Comparison of ENCODE assay signal across 14 mouse cellular contexts in genomic region chr1:74915706-74916105, GRCm38 (mm10). TPM values are rescaled to one million over a fixed set of nuclear protein-coding genes. Genes with fewer than 3 reads are reported as not detected.
DNase-seq lines count a peak whose midpoint lies in the region; ATAC-seq and TF ChIP-seq lines count a peak whose summit lies in the region.
"Had no signal": no experiment of that assay in that cellular context is flagged by ENCODE, and none has a peak within 500 bp of the region (broad histone marks: within the 10 kb centered on the region; RNA-seq: fewer than 3 reads in every experiment).

No protein-coding gene starts in this region.

- DNase-seq in adrenal gland, postnatal 14 days: peak; percentile 45
- DNase-seq in adrenal gland, adult 2 months: no peak
- peak; percentile 56 for DNase-seq in liver, postnatal 0 days
- DNase-seq in liver, embryonic 11.5 days (ENCODE audit: low spot score): no peak
- DNase-seq in kidney, adult 2 months: peak; percentile 27
- DNase-seq in midbrain, postnatal 0 days (ENCODE audit: low spot score): no peak
- DNase-seq in urinary bladder, postnatal 25 days (ENCODE audit: low spot score): no peak
- no peak for DNase-seq in cerebellum, postnatal 4 days (ENCODE audit: low spot score in 2 of 2)
- DNase-seq: right cerebral cortex, postnatal 14 days had no signal

- no peak overlapping the region for H3K9ac ChIP-seq in liver, postnatal 0 days (replicated peaks)
- no peak overlapping the region for H3K9ac ChIP-seq in liver, embryonic 11.5 days (ENCODE audit: low read depth, low read length)
- H3K9ac ChIP-seq in midbrain, postnatal 0 days (replicated peaks; ENCODE audit: low read length, poor library complexity, severe bottlenecking): no peak overlapping the region
- H3K9ac ChIP-seq: heart, embryonic 15.5 days had no signal

- H3K27me3 ChIP-seq in liver, postnatal 0 days (ENCODE audit: insufficient read depth, low read length): no peaks in the 10 kb centered on the region
- peaks cover 7% of the 10 kb centered on the region; the same call in 1 of the 2 replicates for H3K27me3 ChIP-seq in liver, embryonic 11.5 days (replicated peaks; ENCODE audit: control insufficient read depth, insufficient read depth, low read length)
- H3K27me3 ChIP-seq in kidney, adult 2 months (replicated peaks; ENCODE audit: control insufficient read depth, insufficient read depth, low read length): no peaks in the 10 kb centered on the region
- no peaks in the 10 kb centered on the region for H3K27me3 ChIP-seq in midbrain, postnatal 0 days (ENCODE audit: insufficient read depth, low read length)

- no peak for TF ChIP-seq POLR2A in kidney, adult 2 months (IDR thresholded peaks at IDR 0.05; ENCODE audit: low read depth, low read length)

- 27% methylated on average over 13 of the region's 13 CpGs for WGBS in liver, postnatal 0 days (ENCODE audit: insufficient replicate concordance)
- 29% methylated on average over 13 of the region's 13 CpGs for WGBS in liver, embryonic 11.5 days
- WGBS in kidney, adult 2 months: 24% methylated on average over 13 of the region's 13 CpGs
- WGBS in midbrain, postnatal 0 days: 27% methylated on average over 13 of the region's 13 CpGs

- H3K9me3 ChIP-seq in liver, postnatal 0 days (ENCODE audit: low read length): no peaks in the 10 kb centered on the region
- H3K9me3 ChIP-seq in liver, embryonic 11.5 days (ENCODE audit: control insufficient read depth, low read length): no peaks in the 10 kb centered on the region
- H3K9me3 ChIP-seq in midbrain, postnatal 0 days (ENCODE audit: low read length): no peaks in the 10 kb centered on the region
- H3K9me3 ChIP-seq: heart, embryonic 15.5 days had no signal

- H3K4me1 ChIP-seq in liver, postnatal 0 days (ENCODE audit: insufficient read depth): no peaks in the 10 kb centered on the region
- H3K4me1 ChIP-seq in liver, embryonic 11.5 days (replicated peaks; ENCODE audit: control insufficient read depth, insufficient read depth, low read length): no peaks in the 10 kb centered on the region
- no peaks in the 10 kb centered on the region for H3K4me1 ChIP-seq in kidney, adult 2 months (ENCODE audit: control insufficient read depth, insufficient read depth, low read length)
- H3K4me1 ChIP-seq in midbrain, postnatal 0 days (ENCODE audit: insufficient read depth, low read length): no peaks in the 10 kb centered on the region
- H3K4me1 ChIP-seq: heart, embryonic 15.5 days had no signal

- H3K4me3 ChIP-seq in liver, postnatal 0 days (ENCODE audit: low read depth, low read length): no peak overlapping the region
- H3K4me3 ChIP-seq in liver, embryonic 11.5 days (ENCODE audit: low read depth, low read length): no peak overlapping the region
- H3K4me3 ChIP-seq in kidney, adult 2 months (ENCODE audit: insufficient read depth, low read depth, low read length): no peak overlapping the region
- no peak overlapping the region for H3K4me3 ChIP-seq in midbrain, postnatal 0 days (ENCODE audit: low read depth, low read length)
- H3K4me3 ChIP-seq: heart, embryonic 15.5 days had no signal

- H3K36me3 ChIP-seq in liver, postnatal 0 days (replicated peaks; ENCODE audit: insufficient read depth, low read length): no peaks in the 10 kb centered on the region
- no peaks in the 10 kb centered on the region for H3K36me3 ChIP-seq in liver, embryonic 11.5 days (ENCODE audit: control insufficient read depth, insufficient read depth, low read length)
- no peaks in the 10 kb centered on the region for H3K36me3 ChIP-seq in kidney, adult 2 months (ENCODE audit: control insufficient read depth, insufficient read depth, low read length)
- H3K36me3 ChIP-seq in midbrain, postnatal 0 days (ENCODE audit: insufficient read depth, low read length): no peaks in the 10 kb centered on the region
- H3K36me3 ChIP-seq: heart, embryonic 15.5 days had no signal

- no peak overlapping the region for H3K4me2 ChIP-seq in liver, postnatal 0 days (ENCODE audit: low read depth, low read length)
- no peak overlapping the region for H3K4me2 ChIP-seq in liver, embryonic 11.5 days
- no peak overlapping the region for H3K4me2 ChIP-seq in midbrain, postnatal 0 days (ENCODE audit: low read depth, low read length, poor library complexity, severe bottlenecking)
- H3K4me2 ChIP-seq: heart, embryonic 15.5 days had no signal

- ATAC-seq in liver, postnatal 0 days: no peak
- ATAC-seq in liver, embryonic 11.5 days (replicated peaks; ENCODE audit: low FRiP score): no peak
- no peak for ATAC-seq in midbrain, postnatal 0 days (ENCODE audit: low FRiP score)

- no peak for TF ChIP-seq EP300 in liver, postnatal 0 days (IDR thresholded peaks at IDR 0.05; ENCODE audit: low read depth)

- TF ChIP-seq CTCF in liver, postnatal 0 days (IDR thresholded peaks at IDR 0.05; ENCODE audit: low read depth): peak; percentile 63
- peak; percentile 54 for TF ChIP-seq CTCF in kidney, adult 2 months (conservative IDR thresholded peaks at IDR 0.05; ENCODE audit: insufficient read depth, insufficient read length, low read depth, low read length)
- peak; percentile 39; the same call in 1 of the 2 replicates for TF ChIP-seq CTCF in midbrain, postnatal 0 days (IDR thresholded peaks at IDR 0.05)

- H3K27ac ChIP-seq in liver, postnatal 0 days (ENCODE audit: low read depth): no peak overlapping the region
- H3K27ac ChIP-seq in liver, embryonic 11.5 days (ENCODE audit: low read depth, low read length): no peak overlapping the region
- H3K27ac ChIP-seq in kidney, adult 2 months (ENCODE audit: insufficient read depth, low read depth, low read length): no peak overlapping the region
- no peak overlapping the region for H3K27ac ChIP-seq in midbrain, postnatal 0 days (ENCODE audit: low read depth, low read length)
- H3K27ac ChIP-seq: heart, embryonic 15.5 days had no signal

RNA-seq across cellular contexts. Expression of gene Cfap65, which starts 19.7 kb away (rescaled TPM):
- not detected in 2 replicates for total RNA-seq in adrenal gland, postnatal 14 days (2021)
- under 1 TPM in 1 of 2 experiments, not detected in 1; 0.07 TPM for total RNA-seq in adrenal gland, adult 2 months (2021)
- 0.02 and 0.04 TPM in 2 replicates for polyA plus RNA-seq in adrenal gland, adult 2 months (2012; rRNA removed)
- not detected in 2 replicates for polyA plus RNA-seq in liver, postnatal 0 days (2015; fragmentation: Nextera tagmentation; extraction: Ambion mirVana)
- not detected in 2 replicates for polyA plus RNA-seq in liver, embryonic 11.5 days (2014; fragmentation: Nextera tagmentation; extraction: Ambion mirVana)
- 1.6 and 2.4 TPM in 2 replicates for polyA plus RNA-seq in kidney, adult 2 months (2012; rRNA removed)
- 4.0 and 4.1 TPM in 2 replicates for total RNA-seq in midbrain, postnatal 0 days (2014; rRNA removed)
- polyA plus RNA-seq in midbrain, postnatal 0 days (2015; fragmentation: Nextera tagmentation; extraction: Ambion mirVana): 0.94 and 1.5 TPM in 2 replicates
- total RNA-seq: adrenal gland, adult 18-20 months; monocyte, adult 5-6 weeks had no signal
- polyA plus RNA-seq: heart, embryonic 15.5 days; urinary bladder, adult 2 months had no signal

RNA-seq across cellular contexts. Expression of gene Cryba2, which starts 22.8 kb away (rescaled TPM):
- total RNA-seq in adrenal gland, postnatal 14 days (2021): 0.44 and 1.2 TPM in 2 replicates
- total RNA-seq in adrenal gland, adult 2 months (2021): 1 to 10 TPM in 1 of 2 experiments, under 1 TPM in 1; 0.52 to 1.8 TPM
- 0.55 and 0.85 TPM in 2 replicates for polyA plus RNA-seq in adrenal gland, adult 2 months (2012; rRNA removed)
- not detected in 2 replicates for polyA plus RNA-seq in liver, postnatal 0 days (2015; fragmentation: Nextera tagmentation; extraction: Ambion mirVana)
- polyA plus RNA-seq in liver, embryonic 11.5 days (2014; fragmentation: Nextera tagmentation; extraction: Ambion mirVana): not detected in 2 replicates
- polyA plus RNA-seq in kidney, adult 2 months (2012; rRNA removed): not detected in 2 replicates
- not detected in 2 replicates for total RNA-seq in midbrain, postnatal 0 days (2014; rRNA removed)
- 0.49 and 0.80 TPM in 2 replicates for polyA plus RNA-seq in midbrain, postnatal 0 days (2015; fragmentation: Nextera tagmentation; extraction: Ambion mirVana)
- total RNA-seq: monocyte, adult 5-6 weeks had no signal
- polyA plus RNA-seq: embryonic facial prominence, embryonic 14.5 days; heart, embryonic 15.5 days; urinary bladder, adult 2 months had no signal

RNA-seq across cellular contexts. Expression of gene Fev, which starts 30.5 kb away (rescaled TPM):
- 1.0 and 1.8 TPM in 2 replicates for total RNA-seq in adrenal gland, postnatal 14 days (2021)
- total RNA-seq in adrenal gland, adult 2 months (2021): 1 to 10 TPM; 1.3 to 2.0 TPM
- 1.8 and 3.1 TPM in 2 replicates for polyA plus RNA-seq in adrenal gland, adult 2 months (2012; rRNA removed)
- polyA plus RNA-seq in liver, postnatal 0 days (2015; fragmentation: Nextera tagmentation; extraction: Ambion mirVana): 0.19 and 0.20 TPM in 2 replicates
- polyA plus RNA-seq in liver, embryonic 11.5 days (2014; fragmentation: Nextera tagmentation; extraction: Ambion mirVana): 0.23 and 0.31 TPM in 2 replicates
- not detected in 2 replicates for polyA plus RNA-seq in kidney, adult 2 months (2012; rRNA removed)
- 3.4 and 3.8 TPM in 2 replicates for total RNA-seq in midbrain, postnatal 0 days (2014; rRNA removed)
- polyA plus RNA-seq in midbrain, postnatal 0 days (2015; fragmentation: Nextera tagmentation; extraction: Ambion mirVana): 1.8 and 2.3 TPM in 2 replicates
- total RNA-seq: monocyte, adult 5-6 weeks had no signal
- polyA plus RNA-seq: embryonic facial prominence, embryonic 14.5 days; urinary bladder, adult 2 months had no signal

RNA-seq across cellular contexts. Expression of gene Ihh, which starts 35.8 kb away (rescaled TPM):
- total RNA-seq in adrenal gland, postnatal 14 days (2021): 0.22 TPM in 1 of 2 replicates, not detected in the other
- under 1 TPM in 1 of 2 experiments, not detected in 1; 0.31 TPM for total RNA-seq in adrenal gland, adult 2 months (2021)
- polyA plus RNA-seq in adrenal gland, adult 2 months (2012; rRNA removed): 0.03 and 0.32 TPM in 2 replicates
- polyA plus RNA-seq in liver, postnatal 0 days (2015; fragmentation: Nextera tagmentation; extraction: Ambion mirVana): 1.1 TPM in 2 replicates
- 2.2 and 2.7 TPM in 2 replicates for polyA plus RNA-seq in liver, embryonic 11.5 days (2014; fragmentation: Nextera tagmentation; extraction: Ambion mirVana)
- polyA plus RNA-seq in kidney, adult 2 months (2012; rRNA removed): 30.3 and 43.5 TPM in 2 replicates
- total RNA-seq in midbrain, postnatal 0 days (2014; rRNA removed): 0.16 and 1.2 TPM in 2 replicates
- polyA plus RNA-seq in midbrain, postnatal 0 days (2015; fragmentation: Nextera tagmentation; extraction: Ambion mirVana): 0.21 TPM in 2 replicates
- total RNA-seq: monocyte, adult 5-6 weeks had no signal

Comparison
In these comparisons a context has a peak if more than half of its experiments do, and no peak if none do; other contexts are left out.
1. DNase-seq: peak in adrenal gland, postnatal 14 days (single experiment), liver, postnatal 0 days (single experiment) and kidney, adult 2 months (single experiment); none in adrenal gland, adult 2 months (single experiment), liver, embryonic 11.5 days (single experiment), midbrain, postnatal 0 days (single experiment), urinary bladder, postnatal 25 days (single experiment) and cerebellum, postnatal 4 days (0 of 2).
2. Peak in every context shown above with its lines, with median percentiles within 50 percentile points of each other: CTCF ChIP-seq.